19 mouse cellular contexts compared by ENCODE assay signal in genomic region chr12:107182091-107182655, GRCm38 (mm10).
DNase-seq lines count a peak whose midpoint lies in the region; ATAC-seq lines count a peak whose summit lies in the region.
"Had no signal": no experiment of that assay in that cellular context is flagged by ENCODE, and none has a peak within 500 bp of the region (broad histone marks: within the 10 kb centered on the region; RNA-seq: fewer than 3 reads in every experiment).

No protein-coding gene starts in this region.

- H3K36me3 ChIP-seq in hindbrain, embryonic 10.5 days, result no peaks in the 10 kb centered on the region
- H3K36me3 ChIP-seq in hindbrain, embryonic 14.5 days (replicated peaks; ENCODE audit: control insufficient read depth, insufficient read depth), result no peaks in the 10 kb centered on the region
- H3K36me3 ChIP-seq: embryonic facial prominence, embryonic 10.5 days; forebrain, embryonic 15.5 days; heart, embryonic 15.5 days; hindbrain, embryonic 15.5 days had no signal

- no peak for DNase-seq in hindbrain, embryonic 10.5 days (ENCODE audit: low spot score)
- no peak for DNase-seq in hindbrain, embryonic 14.5 days (ENCODE audit: low spot score)
- peak; percentile 30 for DNase-seq in thymus, postnatal 14 days
- DNase-seq in thymus, postnatal 4 days, result no peak
- peak; percentile 77 for DNase-seq in induced T-regulatory cell, adult 2 months (ENCODE audit: low read depth)
- DNase-seq in adrenal gland, postnatal 25 days, result no peak
- no peak for DNase-seq in left cerebral cortex, postnatal 36 days (ENCODE audit: low spot score in 2 of 2)
- DNase-seq: adrenal gland, adult 2 months; adrenal gland, postnatal 36 days; cerebellum, adult 2 months; gastrocnemius, postnatal 36 days; heart, adult 18-20 months; heart, postnatal 14 days had no signal

- H3K4me3 ChIP-seq in hindbrain, embryonic 10.5 days, result no peak overlapping the region
- no peak overlapping the region for H3K4me3 ChIP-seq in hindbrain, embryonic 14.5 days (replicated peaks; ENCODE audit: low read length)
- H3K4me3 ChIP-seq: embryonic facial prominence, embryonic 10.5 days; forebrain, embryonic 15.5 days; heart, embryonic 15.5 days; hindbrain, embryonic 15.5 days had no signal

- intact Hi-C loops in left cerebral cortex, postnatal 36 days (cut with DNase I), result no loop called here

- H3K27me3 ChIP-seq in hindbrain, embryonic 10.5 days (ENCODE audit: insufficient read depth, poor library complexity, severe bottlenecking), result no peaks in the 10 kb centered on the region
- no peaks in the 10 kb centered on the region for H3K27me3 ChIP-seq in hindbrain, embryonic 14.5 days (ENCODE audit: control insufficient read depth, insufficient read depth, low read length)
- H3K27me3 ChIP-seq: forebrain, embryonic 15.5 days; hindbrain, embryonic 15.5 days had no signal

- H3K27ac ChIP-seq in hindbrain, embryonic 10.5 days, result peak overlapping the region; percentile 23; the same call in 1 of the 2 replicates
- no peak overlapping the region for H3K27ac ChIP-seq in hindbrain, embryonic 14.5 days
- H3K27ac ChIP-seq: embryonic facial prominence, embryonic 10.5 days; forebrain, embryonic 15.5 days; heart, embryonic 15.5 days; hindbrain, embryonic 15.5 days had no signal

- H3K4me2 ChIP-seq in hindbrain, embryonic 14.5 days (replicated peaks), result no peak overlapping the region
- H3K4me2 ChIP-seq: forebrain, embryonic 15.5 days; heart, embryonic 11.5 days; heart, embryonic 15.5 days; hindbrain, embryonic 15.5 days had no signal

- no peak overlapping the region for H3K9ac ChIP-seq in hindbrain, embryonic 14.5 days
- H3K9ac ChIP-seq: forebrain, embryonic 15.5 days; heart, embryonic 15.5 days; hindbrain, embryonic 15.5 days had no signal

- no peaks in the 10 kb centered on the region for H3K9me3 ChIP-seq in hindbrain, embryonic 10.5 days
- H3K9me3 ChIP-seq in hindbrain, embryonic 14.5 days (ENCODE audit: control insufficient read depth, low read length), result no peaks in the 10 kb centered on the region
- H3K9me3 ChIP-seq: embryonic facial prominence, embryonic 10.5 days; forebrain, embryonic 15.5 days; heart, embryonic 15.5 days; hindbrain, embryonic 15.5 days had no signal

- WGBS in hindbrain, embryonic 10.5 days, result 91% methylated on average over 18 of the region's 18 CpGs
- WGBS in hindbrain, embryonic 14.5 days, result 90% methylated on average over 18 of the region's 18 CpGs

- no peak for ATAC-seq in hindbrain, embryonic 14.5 days (ENCODE audit: low FRiP score)
- ATAC-seq: activated CD4-positive, CD25-positive, alpha-beta regulatory T cell, adult 4 months; forebrain, embryonic 15.5 days had no signal

- peaks cover 22% of the 10 kb centered on the region for H3K4me1 ChIP-seq in hindbrain, embryonic 10.5 days (replicated peaks)
- H3K4me1 ChIP-seq in hindbrain, embryonic 14.5 days (replicated peaks; ENCODE audit: control insufficient read depth, insufficient read depth, low read length), result 0 out of 2 replicates have a peak, but pooled peaks cover 5% of the 10 kb centered on the region
- H3K4me1 ChIP-seq: heart, embryonic 15.5 days had no signal

Comparison
In these comparisons a context has a peak if more than half of its experiments do, and no peak if none do; other contexts are left out.
1. DNase-seq: peak in thymus, postnatal 14 days (single experiment) and induced T-regulatory cell, adult 2 months (single experiment); none in hindbrain, embryonic 10.5 days (single experiment), hindbrain, embryonic 14.5 days (single experiment), thymus, postnatal 4 days (single experiment), adrenal gland, postnatal 25 days (single experiment) and left cerebral cortex, postnatal 36 days (0 of 2).